Mouse (Mus musculus): ENCODE results near the gene Vgll4. TPM values are rescaled to one million over a fixed set of nuclear protein-coding genes. Genes with fewer than 3 reads are reported as not detected.

Gene Vgll4
- total and polyA plus RNA-seq, 3 experiments = 22.3 to 24.7 (median 23.5) TPM

DNA sequence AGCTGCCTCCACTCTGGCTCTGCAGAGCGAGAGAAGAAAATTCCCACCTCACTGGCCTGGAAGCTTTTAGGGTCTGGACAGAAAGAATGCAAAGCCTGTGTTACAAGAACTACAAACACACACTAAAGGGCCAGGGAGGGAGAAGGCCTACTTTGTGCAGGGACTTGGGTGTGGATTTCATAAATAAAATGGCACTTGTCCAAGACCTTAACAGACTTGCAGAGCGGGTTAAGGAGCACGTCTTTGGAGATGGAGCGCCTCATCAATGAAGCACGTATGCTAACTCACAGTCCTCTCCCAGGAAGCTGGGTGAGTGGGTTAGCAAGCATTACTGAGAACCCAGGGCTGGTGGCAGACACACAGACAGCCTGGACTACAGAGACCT lies 37.7 kb downstream of the Vgll4 start:
- TF ChIP-seq CTCF (IDR thresholded peaks at IDR 0.05) (no peak), EP300 (IDR thresholded peaks at IDR 0.05; ENCODE audit: insufficient read depth, low read depth, low read length) (no peak), POLR2A (IDR thresholded peaks at IDR 0.05; ENCODE audit: insufficient read depth, low read depth, low read length) (no peak)
- no peak for DNase-seq
- Histone ChIP-seq H3K4me1 (ENCODE audit: control insufficient read depth, insufficient read depth, low read length) (peaks cover 4% of the 10 kb centered on the region), H3K9ac (ENCODE audit: low read depth, low read length) (no peak overlapping the region), H3K4me3 (no peak overlapping the region), H3K79me2 (replicated peaks; ENCODE audit: control insufficient read depth, insufficient read depth, low read length) (no peaks in the 10 kb centered on the region), H3K27ac (no peak overlapping the region), H3K36me3 (ENCODE audit: control insufficient read depth, insufficient read depth, low read length) (no peaks in the 10 kb centered on the region), H3K27me3 (ENCODE audit: control insufficient read depth, insufficient read depth, low read length) (no peaks in the 10 kb centered on the region)
- intact Hi-C loops (cut with DNase I) = no loop called here
- 85% methylated on average over 5 of the region's 5 CpGs for WGBS

DNA sequence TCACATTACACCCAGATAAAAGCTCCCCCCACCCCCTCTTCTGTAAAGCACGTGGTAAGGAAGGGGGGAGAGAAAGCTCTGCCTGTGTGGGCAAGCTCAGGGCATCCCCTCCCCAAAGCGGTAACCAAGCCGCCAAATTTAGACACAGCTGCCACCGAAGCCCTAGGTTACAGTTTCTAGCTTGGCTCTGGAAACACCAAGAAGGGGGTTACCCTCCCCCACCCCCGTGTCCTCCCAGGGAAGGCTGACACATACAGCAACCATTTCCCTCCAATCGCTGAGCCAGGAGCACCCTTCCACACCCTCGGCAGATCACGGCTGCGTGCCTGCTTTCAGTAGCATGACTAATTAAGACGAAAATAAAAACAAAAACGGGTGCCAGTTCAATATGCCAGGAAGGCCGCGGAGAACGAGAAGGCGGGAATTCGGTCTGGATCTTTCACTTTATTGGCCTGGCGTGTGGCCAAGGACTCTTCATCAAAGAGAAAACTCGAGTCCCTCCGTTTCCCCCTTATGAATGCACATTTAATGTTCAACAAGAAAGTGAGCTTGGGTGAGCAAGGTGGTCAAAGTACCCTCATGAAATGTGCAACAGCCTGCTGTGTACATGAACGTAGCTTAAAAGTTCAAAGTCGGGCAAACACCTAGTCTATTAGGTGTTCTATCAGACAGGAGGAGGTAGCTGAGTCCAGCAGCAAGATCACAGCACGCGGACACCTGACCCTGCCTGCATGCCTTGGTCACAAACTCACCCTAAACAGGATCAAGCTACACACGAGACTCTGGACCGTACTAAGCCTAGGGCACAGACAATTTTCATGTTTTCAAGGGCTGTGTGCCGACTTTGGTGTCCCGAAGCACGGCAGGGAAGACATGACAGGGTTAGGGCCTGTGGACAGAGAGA lies 38.3 kb downstream of the Vgll4 start:
- Histone ChIP-seq H3K27me3 (ENCODE audit: control insufficient read depth, insufficient read depth, low read length) (no peaks in the 10 kb centered on the region), H3K36me3 (ENCODE audit: control insufficient read depth, insufficient read depth, low read length) (no peaks in the 10 kb centered on the region), H3K79me2 (replicated peaks; ENCODE audit: control insufficient read depth, insufficient read depth, low read length) (no peaks in the 10 kb centered on the region), H3K9ac (ENCODE audit: low read depth, low read length) (no peak overlapping the region), H3K27ac (no peak overlapping the region), H3K4me3 (no peak overlapping the region), H3K4me1 (ENCODE audit: control insufficient read depth, insufficient read depth, low read length) (peaks cover 4% of the 10 kb centered on the region)
- intact Hi-C loops (cut with DNase I) = no loop called here
- WGBS = 45% methylated on average over 28 of the region's 28 CpGs
- peak in 1 of 2 experiments; percentile 43 for DNase-seq
- TF ChIP-seq POLR2A (IDR thresholded peaks at IDR 0.05; ENCODE audit: insufficient read depth, low read depth, low read length) (no peak), EP300 (IDR thresholded peaks at IDR 0.05; ENCODE audit: insufficient read depth, low read depth, low read length) (no peak), CTCF (IDR thresholded peaks at IDR 0.05) (no peak)

DNA sequence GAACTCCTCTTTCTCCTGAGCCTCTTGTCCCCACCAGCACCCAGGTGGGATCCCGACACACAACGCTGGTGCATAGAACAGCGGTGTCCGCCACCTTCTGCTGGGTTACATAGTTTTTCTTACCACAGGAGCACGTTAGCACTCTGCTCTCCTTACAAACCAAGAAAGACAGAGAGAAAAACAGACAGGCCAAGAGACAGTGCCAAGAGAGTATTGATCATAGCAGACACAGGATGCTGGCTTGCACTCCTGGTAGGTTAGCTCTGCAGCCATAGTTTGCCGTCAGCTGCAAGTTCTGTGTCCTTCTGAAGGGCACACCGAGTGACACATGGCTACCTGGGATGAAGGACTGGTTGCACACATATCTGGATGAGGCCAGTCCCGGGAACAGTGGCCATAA lies 39.1 kb downstream of the Vgll4 start:
- Histone ChIP-seq H3K36me3 (ENCODE audit: control insufficient read depth, insufficient read depth, low read length) (no peaks in the 10 kb centered on the region), H3K4me1 (ENCODE audit: control insufficient read depth, insufficient read depth, low read length) (peaks cover 4% of the 10 kb centered on the region), H3K27ac (no peak overlapping the region), H3K9ac (ENCODE audit: low read depth, low read length) (no peak overlapping the region), H3K79me2 (replicated peaks; ENCODE audit: control insufficient read depth, insufficient read depth, low read length) (no peaks in the 10 kb centered on the region), H3K27me3 (ENCODE audit: control insufficient read depth, insufficient read depth, low read length) (no peaks in the 10 kb centered on the region), H3K4me3 (no peak overlapping the region)
- 76% methylated on average over 8 of the region's 8 CpGs for WGBS
- TF ChIP-seq CTCF (IDR thresholded peaks at IDR 0.05) (no peak), EP300 (IDR thresholded peaks at IDR 0.05; ENCODE audit: insufficient read depth, low read depth, low read length) (no peak), POLR2A (IDR thresholded peaks at IDR 0.05; ENCODE audit: insufficient read depth, low read depth, low read length) (no peak)
- intact Hi-C loops (cut with DNase I) = no loop called here
- DNase-seq = no peak

DNA sequence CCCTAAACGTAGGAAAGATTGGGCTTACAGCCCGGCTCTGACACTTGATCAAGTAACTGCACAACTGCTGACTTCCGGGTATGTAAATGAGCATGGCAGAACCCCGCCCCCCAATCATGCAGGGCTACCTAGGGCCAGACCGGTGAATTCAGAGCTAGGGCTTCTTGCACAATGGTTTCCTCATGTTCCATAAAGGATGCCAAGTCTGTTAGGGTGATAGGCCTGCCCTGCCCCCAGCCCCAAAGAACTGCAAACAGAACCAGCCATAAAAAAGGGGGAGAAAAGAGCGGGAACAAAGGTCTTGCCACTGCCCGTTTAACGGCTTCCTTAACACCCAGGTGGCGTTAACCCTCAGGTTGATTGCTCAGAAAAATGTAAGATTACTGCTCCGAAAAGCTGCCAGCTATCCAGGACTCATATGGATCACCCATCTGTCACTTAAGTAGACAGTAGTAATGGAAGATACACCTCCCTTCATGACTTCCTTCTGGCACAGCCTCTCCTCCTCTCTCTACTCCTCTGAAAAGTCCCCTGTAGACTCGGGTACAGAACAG lies 39.7 kb downstream of the Vgll4 start:
- no peak for TF ChIP-seq CTCF (IDR thresholded peaks at IDR 0.05)
- TF ChIP-seq POLR2A (IDR thresholded peaks at IDR 0.05; ENCODE audit: insufficient read depth, low read depth, low read length) = no peak
- TF ChIP-seq EP300 (IDR thresholded peaks at IDR 0.05; ENCODE audit: insufficient read depth, low read depth, low read length) = no peak
- Histone ChIP-seq H3K79me2 (replicated peaks; ENCODE audit: control insufficient read depth, insufficient read depth, low read length) (no peaks in the 10 kb centered on the region), H3K9ac (ENCODE audit: low read depth, low read length) (no peak overlapping the region), H3K36me3 (ENCODE audit: control insufficient read depth, insufficient read depth, low read length) (no peaks in the 10 kb centered on the region), H3K27ac (no peak overlapping the region), H3K4me3 (no peak overlapping the region), H3K27me3 (ENCODE audit: control insufficient read depth, insufficient read depth, low read length) (no peaks in the 10 kb centered on the region), H3K4me1 (ENCODE audit: control insufficient read depth, insufficient read depth, low read length) (peaks cover 4% of the 10 kb centered on the region)
- WGBS = 67% methylated on average over 11 of the region's 11 CpGs
- DNase-seq = no peak
- intact Hi-C loops (cut with DNase I) = no loop called here

DNA sequence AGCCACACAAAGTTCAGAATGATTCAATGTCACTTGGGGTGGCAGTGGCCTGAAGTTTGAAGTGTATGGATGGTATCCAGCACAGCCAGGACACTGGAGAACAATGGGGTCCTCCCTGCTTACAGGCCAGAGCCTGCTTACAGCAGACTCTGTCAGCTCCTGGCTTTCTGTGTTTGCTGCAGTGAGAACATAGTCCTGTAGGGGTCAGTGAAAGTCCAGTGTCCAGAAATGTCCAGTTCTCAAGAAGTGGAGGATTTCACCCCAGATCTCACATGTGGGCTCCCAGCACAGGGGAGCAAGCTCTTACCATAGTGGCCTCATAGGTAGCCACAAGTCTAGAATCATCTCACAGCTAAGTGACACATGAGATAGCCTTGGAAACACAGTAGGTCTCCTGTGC lies 40.4 kb downstream of the Vgll4 start:
- Histone ChIP-seq H3K4me1 (ENCODE audit: control insufficient read depth, insufficient read depth, low read length) (peaks cover 4% of the 10 kb centered on the region), H3K4me3 (no peak overlapping the region), H3K27ac (no peak overlapping the region), H3K9ac (ENCODE audit: low read depth, low read length) (no peak overlapping the region), H3K79me2 (replicated peaks; ENCODE audit: control insufficient read depth, insufficient read depth, low read length) (no peaks in the 10 kb centered on the region), H3K27me3 (ENCODE audit: control insufficient read depth, insufficient read depth, low read length) (no peaks in the 10 kb centered on the region), H3K36me3 (ENCODE audit: control insufficient read depth, insufficient read depth, low read length) (no peaks in the 10 kb centered on the region)
- DNase-seq = no peak
- TF ChIP-seq CTCF (IDR thresholded peaks at IDR 0.05) (peak; percentile 72), POLR2A (IDR thresholded peaks at IDR 0.05; ENCODE audit: insufficient read depth, low read depth, low read length) (no peak)
- intact Hi-C loops (cut with DNase I) = loop anchor here (2.0 to 10.0 kb wide), 4 partner anchors 105 to 582 kb away; partner anchors contain the start of genes Atg7 and Tamm41

DNA sequence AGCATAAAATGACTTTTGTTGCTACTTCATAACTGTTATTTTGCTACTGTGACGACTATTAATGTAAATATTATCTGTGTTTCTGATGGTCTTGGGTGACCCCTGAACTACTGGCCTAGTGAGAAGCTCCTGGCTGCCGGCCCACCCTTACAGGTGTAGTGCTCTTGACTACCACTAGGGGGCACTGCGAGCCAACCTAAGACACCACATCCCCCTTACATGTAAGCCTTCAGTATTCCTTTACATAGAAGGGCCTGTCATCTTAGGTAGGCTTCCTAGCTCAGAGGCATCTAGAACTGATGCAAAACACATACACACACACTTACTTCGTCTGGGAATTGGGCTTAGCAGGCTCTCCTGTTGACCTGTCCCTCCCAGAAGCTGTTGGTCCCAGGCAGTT lies 41.3 kb downstream of the Vgll4 start:
- no peaks in the 10 kb centered on the region for H3K27me3 ChIP-seq (ENCODE audit: control insufficient read depth, insufficient read depth, low read length)
- intact Hi-C loops (cut with DNase I) = loop anchor here (1.0 to 10.0 kb wide), 5 partner anchors 79 to 581 kb away; partner anchors contain the start of genes Atg7 and Tamm41
- DNase-seq = peak; percentile 69 to 83
- H3K4me1 ChIP-seq (ENCODE audit: control insufficient read depth, insufficient read depth, low read length) = peaks cover 4% of the 10 kb centered on the region
- H3K36me3 ChIP-seq (ENCODE audit: control insufficient read depth, insufficient read depth, low read length) = no peaks in the 10 kb centered on the region
- TF ChIP-seq CTCF (IDR thresholded peaks at IDR 0.05) (peak; percentile 99), POLR2A (IDR thresholded peaks at IDR 0.05; ENCODE audit: insufficient read depth, low read depth, low read length) (no peak), EP300 (IDR thresholded peaks at IDR 0.05; ENCODE audit: insufficient read depth, low read depth, low read length) (peak; percentile 73; the same call in 1 of the 2 replicates)
- no peak overlapping the region for H3K9ac ChIP-seq (ENCODE audit: low read depth, low read length)
- H3K4me3 ChIP-seq = no peak overlapping the region
- H3K27ac ChIP-seq = no peak overlapping the region
- 6% methylated on average over 4 of the region's 4 CpGs for WGBS
- no peaks in the 10 kb centered on the region for H3K79me2 ChIP-seq (replicated peaks; ENCODE audit: control insufficient read depth, insufficient read depth, low read length)

Measured in heart, adult 2 months (tissue).